Mouse (Mus musculus) left cerebral cortex, adult 9 months (tissue): ENCODE measurements around the gene Mtcp1.
A peak's percentile ranks its signal among the peaks of the same experiment; 100 is the strongest.

Experiments
- DNase-seq, 2 experiments: peaks; one replicate each; pipeline ENCODE4 v3.0.0; 2022; ENCODE audit warnings: low spot score in 2 of 2

The Mtcp1 gene

DNA sequence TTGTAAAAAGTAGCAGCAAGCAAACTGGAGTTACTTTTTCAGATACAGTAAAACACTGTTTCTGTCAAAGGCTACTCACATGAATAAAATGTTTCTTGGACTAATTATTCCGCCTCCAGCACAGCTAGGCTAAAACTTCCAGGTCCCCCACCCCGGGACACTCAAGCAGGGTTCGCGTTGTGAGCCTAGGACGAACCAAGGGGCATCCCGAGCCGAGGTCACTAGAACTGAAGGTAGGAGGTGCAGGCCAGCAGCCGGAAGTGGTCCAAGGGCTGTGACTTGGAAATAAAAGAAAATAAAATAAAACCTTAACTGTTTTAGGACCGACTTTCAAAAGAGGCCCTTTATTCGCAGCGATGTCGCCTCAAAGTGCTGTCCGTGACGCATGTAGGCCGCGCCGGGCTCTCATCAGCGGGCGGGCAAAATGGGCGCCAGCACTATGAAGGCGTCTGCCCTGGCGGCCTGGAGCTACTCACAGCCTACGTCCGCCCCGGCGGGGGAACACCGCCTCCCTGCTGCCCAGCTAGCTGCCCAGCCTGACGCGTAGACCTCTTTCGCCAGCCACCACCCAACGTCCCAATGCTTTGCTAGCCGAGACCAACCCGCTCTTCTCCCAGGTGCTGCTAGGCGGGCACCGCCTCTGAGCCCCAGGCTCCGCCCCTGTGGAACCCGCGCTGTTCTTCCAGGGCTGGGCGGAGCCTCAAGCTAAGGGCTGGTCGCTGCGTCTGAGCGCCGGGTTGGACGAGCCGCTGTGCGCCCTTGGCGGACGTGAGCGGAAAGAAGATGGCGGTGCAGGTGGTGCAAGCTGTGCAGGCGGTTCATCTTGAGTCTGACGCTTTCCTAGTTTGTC is at the start of gene Mtcp1, which contains the start of the genes Cmc4 and Brcc3:
Gene Mtcp1 (minus strand): TSS at position 653 of the 850 bp plus-strand sequence.
Gene Cmc4 (minus strand): TSS at position 649 of the 850 bp plus-strand sequence.
Gene Brcc3 (plus strand): TSS at position 693 of the 850 bp plus-strand sequence.
- DNase-seq: peak; percentile 70 to 84

DNA sequence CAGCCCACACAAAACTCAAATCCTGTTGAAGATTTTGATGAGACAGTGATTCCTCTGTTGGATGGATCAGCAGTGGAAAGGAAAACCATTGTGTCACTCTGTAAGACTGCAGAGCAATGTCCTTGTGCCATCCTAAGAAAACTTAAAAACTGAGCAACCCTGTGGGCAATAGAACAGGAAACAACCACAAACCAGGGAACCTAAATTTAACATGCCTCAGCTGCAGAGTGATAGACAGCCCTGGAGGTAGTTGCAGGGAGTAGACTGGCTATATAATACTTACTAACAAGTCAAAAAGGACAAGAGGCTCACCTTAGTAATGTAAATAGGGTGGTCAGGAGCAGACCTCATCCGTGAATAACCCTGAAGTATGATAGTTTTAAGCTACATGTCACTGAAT is 38.2 kb upstream of the Mtcp1 start:
- no peak for DNase-seq

DNA sequence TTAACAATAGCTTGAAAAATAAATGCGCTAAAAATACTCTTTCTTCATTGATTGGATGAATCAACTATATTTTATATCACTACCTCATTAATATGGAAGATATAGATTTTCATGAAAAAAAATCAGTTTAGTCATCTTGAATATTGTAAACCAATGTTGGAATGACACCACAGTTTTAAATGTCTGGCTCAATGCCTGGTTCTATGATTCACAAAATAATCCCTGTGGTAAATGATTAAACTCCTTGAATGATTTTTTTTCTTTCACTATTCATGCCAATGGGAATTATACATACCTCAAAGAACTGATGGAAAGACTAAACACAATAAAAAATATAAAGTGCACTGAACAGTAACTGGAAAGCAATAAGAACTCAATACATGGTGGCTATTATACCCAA is 6.7 kb downstream of the Mtcp1 start:
- DNase-seq: no peak

DNA sequence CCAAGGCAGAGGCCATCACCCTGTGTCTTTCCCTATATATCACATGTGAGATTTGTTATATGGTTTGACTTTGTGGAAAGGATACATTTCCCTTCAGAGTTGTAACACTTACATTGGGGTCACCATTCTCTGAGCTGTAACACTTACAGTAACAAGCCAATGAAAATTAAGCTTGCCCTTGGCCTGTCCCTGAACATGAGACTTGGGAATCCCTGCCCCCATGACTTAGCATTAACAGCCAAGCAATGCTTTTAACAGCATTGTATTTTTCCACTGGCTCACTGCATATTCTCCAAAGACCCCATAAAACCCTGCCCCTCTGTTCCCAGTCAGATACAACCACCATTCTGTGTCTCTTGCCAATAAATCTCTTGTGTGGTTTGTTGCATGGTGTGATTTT is 13.0 kb downstream of the Mtcp1 start:
- no peak for DNase-seq

DNA sequence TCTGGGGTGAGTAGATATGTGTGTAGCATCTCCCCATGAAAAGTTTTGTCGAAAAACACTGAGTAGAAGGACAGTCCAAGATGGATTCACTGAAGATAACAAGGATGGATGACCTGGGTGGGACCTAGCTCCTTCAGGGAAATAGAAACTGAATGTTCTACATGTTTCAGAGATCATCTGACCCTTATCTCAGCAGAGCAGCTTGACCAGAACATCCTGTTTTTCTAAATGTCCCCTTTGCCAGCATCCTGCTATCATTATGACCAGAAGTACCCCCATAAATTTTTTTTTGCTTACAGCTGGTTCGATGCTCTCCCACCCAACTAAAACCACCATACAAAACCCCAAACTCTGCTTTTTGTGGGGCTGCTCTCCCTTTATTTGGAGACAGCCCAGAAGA is 13.7 kb downstream of the Mtcp1 start:
- no peak for DNase-seq

DNA sequence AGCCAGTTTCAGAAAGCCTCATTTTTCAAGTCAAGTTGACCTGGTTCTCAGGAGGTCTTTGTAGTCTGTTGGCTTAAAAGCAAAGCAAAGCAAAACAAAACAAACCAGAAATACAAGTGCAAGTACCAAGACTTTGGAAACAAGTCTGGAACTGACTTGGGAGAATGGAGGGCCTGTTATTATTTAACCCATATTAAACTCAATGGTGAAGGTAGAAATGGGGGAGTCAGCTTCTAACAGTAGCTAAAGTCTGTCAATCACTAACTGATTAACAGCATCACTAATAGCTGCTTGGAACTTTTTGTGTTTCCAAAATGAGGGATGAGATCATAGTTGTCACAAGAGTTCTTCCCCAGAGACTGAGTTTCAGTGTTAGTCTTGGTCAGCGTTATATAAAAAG is 16.9 kb downstream of the Mtcp1 start:
- no peak for DNase-seq

DNA sequence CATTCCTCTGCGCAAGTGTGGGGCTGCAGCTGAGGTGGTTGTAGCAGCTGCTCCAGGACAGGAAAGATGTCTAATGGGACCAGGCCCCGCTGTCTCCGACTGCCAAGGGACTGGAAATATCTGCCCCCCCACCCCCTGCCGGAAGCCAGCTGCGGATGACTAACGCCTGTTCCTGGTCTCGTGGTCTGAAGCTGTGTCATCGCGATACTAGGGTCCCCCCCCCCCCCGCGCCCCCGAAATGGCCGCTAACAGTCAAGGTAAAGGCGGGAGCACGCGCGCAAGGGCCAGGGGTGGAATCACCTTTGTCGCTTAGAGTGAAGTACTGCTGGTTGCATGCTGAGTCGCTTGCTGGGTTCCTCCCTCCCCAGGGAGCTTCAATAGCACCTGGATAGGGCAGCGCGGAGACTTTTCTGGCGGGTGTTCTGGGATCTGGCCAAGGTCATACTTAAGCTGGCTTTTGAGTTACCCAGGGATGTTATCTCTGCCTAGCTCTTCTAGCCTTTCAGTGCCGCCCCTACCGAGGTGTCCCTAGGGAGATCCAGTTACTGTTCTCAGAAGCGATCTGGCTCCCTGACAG is 34.1 kb downstream of the Mtcp1 start, which contains the start of the genes Fundc2 and F8:
Gene Fundc2 (plus strand): TSS at position 205 of the 577 bp plus-strand sequence.
Gene F8 (minus strand): TSS at position 421 of the 577 bp plus-strand sequence.
- DNase-seq: peak; percentile 16 to 46

DNA sequence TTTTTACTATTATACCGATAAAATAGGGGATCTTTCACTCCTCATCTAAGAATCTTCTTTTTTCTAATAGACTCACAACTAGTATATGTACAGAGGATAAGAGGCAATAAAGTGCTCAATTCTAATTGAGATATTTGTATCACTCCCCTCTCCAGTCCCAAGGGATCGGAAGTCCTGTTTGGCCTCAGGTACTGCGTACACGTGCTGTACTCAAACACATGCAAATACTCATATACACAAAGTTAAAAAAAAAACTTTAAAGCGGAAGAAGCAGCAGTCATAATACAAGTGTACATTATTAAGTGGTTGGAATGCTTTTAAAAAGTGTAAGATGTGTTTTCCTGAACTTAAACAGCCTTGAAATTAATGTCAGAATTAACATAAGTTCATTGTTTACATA is 34.7 kb downstream of the Mtcp1 start:
- DNase-seq: no peak

DNA sequence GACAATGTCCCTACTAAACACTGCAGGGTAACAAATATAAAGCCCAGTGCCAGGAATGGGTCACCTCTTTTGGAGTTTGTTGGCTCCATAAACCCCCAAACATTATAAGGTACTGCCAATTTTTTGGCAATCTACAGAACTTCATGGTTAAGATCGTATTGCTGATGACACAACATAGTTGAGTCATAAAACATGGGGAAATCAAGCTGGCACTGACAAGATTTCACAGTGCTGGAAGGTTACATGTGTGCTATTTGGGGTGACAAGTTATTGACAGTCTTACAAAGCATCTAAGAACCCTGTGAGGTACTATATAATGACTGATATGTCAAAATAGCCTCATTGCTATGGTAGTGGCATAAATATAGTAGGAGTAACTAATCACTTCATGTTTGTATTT is 35.2 kb downstream of the Mtcp1 start:
- no peak for DNase-seq

DNA sequence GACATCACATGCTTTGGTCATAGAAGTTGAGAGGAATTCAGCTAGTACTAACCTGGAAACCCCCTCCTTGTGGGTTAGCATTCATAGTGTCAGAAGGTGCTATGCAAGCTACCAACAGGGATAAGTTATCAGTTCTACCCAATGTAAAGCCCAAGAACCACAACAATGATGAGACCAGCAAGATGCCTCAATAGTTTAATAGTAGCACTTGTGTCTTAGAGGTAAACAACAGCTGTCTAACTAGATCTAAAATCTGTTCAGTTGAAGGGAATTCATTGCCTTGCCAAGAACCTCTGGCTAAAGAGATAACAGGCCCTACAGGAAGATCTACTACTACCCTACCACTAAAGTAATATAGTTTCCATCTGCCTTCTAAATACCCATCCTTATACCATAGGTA is 39.6 kb downstream of the Mtcp1 start:
- no peak for DNase-seq

DNA sequence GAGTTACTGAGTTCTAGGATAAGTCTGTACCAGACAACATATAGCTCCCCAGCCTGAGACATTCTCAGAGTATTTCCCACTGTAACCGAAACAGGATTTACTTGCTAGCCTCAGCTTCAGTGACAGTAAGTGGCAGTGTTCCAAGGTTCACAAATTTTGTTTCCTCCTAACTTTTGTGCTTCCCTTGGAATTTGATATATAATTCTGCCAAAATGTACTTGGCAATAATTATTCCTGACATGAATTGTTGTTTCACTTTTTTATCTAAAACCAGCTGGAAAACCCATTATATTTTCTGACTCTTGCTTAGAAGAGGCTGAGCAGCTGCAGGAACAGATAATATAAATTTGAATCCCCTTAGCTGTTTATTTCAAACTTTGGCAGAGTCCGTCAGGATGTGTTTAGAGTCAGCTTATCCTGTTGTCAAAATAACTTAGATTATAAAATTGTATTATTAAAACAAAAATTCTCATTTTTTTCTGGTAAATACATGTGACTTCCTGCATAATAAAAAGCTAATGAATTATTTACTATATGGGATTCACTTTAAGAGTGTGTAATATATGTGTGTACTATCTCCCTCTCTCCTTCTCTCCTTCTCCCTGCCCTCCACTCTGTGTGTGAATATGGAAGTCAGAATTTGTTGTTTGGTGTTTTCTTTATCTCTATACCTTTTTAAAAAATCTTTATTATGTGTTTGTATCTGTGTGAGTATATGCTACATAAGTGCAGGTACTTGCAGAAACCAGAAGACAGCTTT is 43.5 kb downstream of the Mtcp1 start:
- no peak for DNase-seq

DNA sequence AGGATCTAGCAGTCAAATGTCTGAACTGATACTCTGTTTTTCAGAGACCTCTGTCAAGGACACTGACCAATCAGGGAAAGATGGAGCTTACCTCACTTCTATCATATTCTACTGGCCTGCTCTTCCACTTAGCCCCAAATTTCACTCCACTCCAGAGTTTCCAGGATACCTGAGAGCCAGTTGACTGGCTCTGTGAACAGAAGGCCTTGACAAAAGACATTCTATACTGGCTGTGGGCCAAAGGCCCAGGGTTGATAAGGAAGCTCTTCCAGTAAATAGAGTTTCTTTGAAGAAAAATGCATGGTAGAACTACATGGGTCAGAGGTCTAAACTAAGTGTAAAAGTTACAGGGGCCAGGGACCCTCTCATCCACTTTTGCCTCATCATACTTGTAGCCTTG is 46.2 kb downstream of the Mtcp1 start:
- no peak for DNase-seq
